Mouse (Mus musculus) heart, adult 2 months (tissue): ENCODE measurements at regions not wholly inside any gene's neighbourhood (a gene's known extent, or its start where the extent isn't known, plus 50 kb on each side); places are given as distances from the start of the nearest gene placed in this dataset.

Experiments used
- CTCF ChIP-seq: fragments of 200-600 bp; IDR thresholded peaks from 2 replicates; pipeline ENCODE4 v1.8.1; 2022; ENCODE audit warnings: antibody characterized with exemption, mild to moderate bottlenecking, moderate library complexity
- POLR2A ChIP-seq: fragments of 200-500 bp; IDR thresholded peaks from 2 replicates; pipeline ENCODE4 v1.6.1; 2011; ENCODE audit warnings: mild to moderate bottlenecking, low read depth, low read length, control low read depth; ENCODE audit not compliant: insufficient read depth

DNA sequence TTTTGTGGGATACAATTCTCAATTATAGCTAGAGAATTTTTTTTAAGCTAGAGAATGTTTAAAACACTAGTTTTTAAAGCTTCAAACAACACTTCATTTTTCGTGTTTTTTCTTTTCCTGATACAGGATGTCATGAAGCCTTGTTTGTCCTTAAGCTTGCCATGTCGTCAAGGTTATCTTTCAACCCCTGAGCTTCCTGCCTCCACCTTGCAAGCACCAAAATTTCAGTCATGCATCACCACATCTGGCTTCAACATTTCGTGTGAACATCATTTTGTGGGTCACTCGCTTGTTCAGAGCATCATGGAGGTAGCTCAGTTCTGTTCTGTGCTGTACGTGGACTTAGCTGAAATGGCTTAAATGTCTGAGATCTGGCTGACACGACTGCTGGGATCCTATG is 96.6 kb downstream of the Rgs2 start:
- TF ChIP-seq POLR2A (no peak), CTCF (no peak)
